Mouse (Mus musculus): Measurements from ENCODE around the gene Tmem201. TPM values are rescaled to one million over a fixed set of nuclear protein-coding genes. Genes with fewer than 3 reads are reported as not detected.

Gene Tmem201
- polyA plus RNA-seq, 1 experiment: 15.7 TPM

- Histone ChIP-seq H3K4me3 (ENCODE audit: control insufficient read depth, low read depth, low read length) (no peak overlapping the region), H3K27me3 (ENCODE audit: control insufficient read depth, insufficient read depth, low read length) (no peaks in the 10 kb centered on the region), H3K4me1 (ENCODE audit: control insufficient read depth, insufficient read depth, low read length) (peaks cover 15% of the 10 kb centered on the region), H3K36me3 (ENCODE audit: control insufficient read depth, insufficient read depth, low read length) (no peaks in the 10 kb centered on the region), H3K27ac (ENCODE audit: control insufficient read depth, insufficient read depth, low read depth, low read length) (no peak overlapping the region)
- no peak for TF ChIP-seq CTCF (IDR thresholded peaks at IDR 0.05; ENCODE audit: control insufficient read depth, insufficient read depth, insufficient replicate concordance, low read depth, low read length)
- no peak for TF ChIP-seq POLR2A (IDR thresholded peaks at IDR 0.05; ENCODE audit: control insufficient read depth, low read depth, low read length)
These were observed 32.5 kb downstream of the Tmem201 start for GRCm38 (mm10) chr4:149705298-149705697.

- H3K27me3 ChIP-seq (ENCODE audit: control insufficient read depth, insufficient read depth, low read length): no peaks in the 10 kb centered on the region
- no peaks in the 10 kb centered on the region for H3K36me3 ChIP-seq (ENCODE audit: control insufficient read depth, insufficient read depth, low read length)
- no peak for TF ChIP-seq POLR2A (IDR thresholded peaks at IDR 0.05; ENCODE audit: control insufficient read depth, low read depth, low read length)
- no peak for TF ChIP-seq CTCF (IDR thresholded peaks at IDR 0.05; ENCODE audit: control insufficient read depth, insufficient read depth, insufficient replicate concordance, low read depth, low read length)
- H3K27ac ChIP-seq (ENCODE audit: control insufficient read depth, insufficient read depth, low read depth, low read length): no peak within 1 kb of the TSS
- H3K4me1 ChIP-seq (ENCODE audit: control insufficient read depth, insufficient read depth, low read length): peaks cover 25% of the 10 kb centered on the region
- H3K4me3 ChIP-seq (ENCODE audit: control insufficient read depth, low read depth, low read length): peak within 1 kb of the TSS; percentile 43
These were observed 35.4 kb downstream of the Tmem201 start, which contains the start of gene Pik3cd for GRCm38 (mm10) chr4:149702210-149702979. TSS of gene Pik3cd (minus strand) at chr4:149702571.

- Histone ChIP-seq H3K27me3 (ENCODE audit: control insufficient read depth, insufficient read depth, low read length) (no peaks in the 10 kb centered on the region), H3K36me3 (ENCODE audit: control insufficient read depth, insufficient read depth, low read length) (no peaks in the 10 kb centered on the region), H3K27ac (ENCODE audit: control insufficient read depth, insufficient read depth, low read depth, low read length) (no peak overlapping the region), H3K4me3 (ENCODE audit: control insufficient read depth, low read depth, low read length) (no peak overlapping the region), H3K4me1 (ENCODE audit: control insufficient read depth, insufficient read depth, low read length) (peaks cover 25% of the 10 kb centered on the region)
- TF ChIP-seq CTCF (IDR thresholded peaks at IDR 0.05; ENCODE audit: control insufficient read depth, insufficient read depth, insufficient replicate concordance, low read depth, low read length): no peak
- no peak for TF ChIP-seq POLR2A (IDR thresholded peaks at IDR 0.05; ENCODE audit: control insufficient read depth, low read depth, low read length)
These were observed 36.2 kb downstream of the Tmem201 start for GRCm38 (mm10) chr4:149701426-149702209.

GRCm38 (mm10) chr4:149699953-149700352, 37.9 kb downstream of the Tmem201 start:
- H3K4me1 ChIP-seq (ENCODE audit: control insufficient read depth, insufficient read depth, low read length): peaks cover 27% of the 10 kb centered on the region
- H3K4me3 ChIP-seq (ENCODE audit: control insufficient read depth, low read depth, low read length): no peak overlapping the region
- no peak overlapping the region for H3K27ac ChIP-seq (ENCODE audit: control insufficient read depth, insufficient read depth, low read depth, low read length)
- TF ChIP-seq POLR2A (IDR thresholded peaks at IDR 0.05; ENCODE audit: control insufficient read depth, low read depth, low read length) (no peak), CTCF (IDR thresholded peaks at IDR 0.05; ENCODE audit: control insufficient read depth, insufficient read depth, insufficient replicate concordance, low read depth, low read length) (no peak)
- no peaks in the 10 kb centered on the region for H3K36me3 ChIP-seq (ENCODE audit: control insufficient read depth, insufficient read depth, low read length)
- no peaks in the 10 kb centered on the region for H3K27me3 ChIP-seq (ENCODE audit: control insufficient read depth, insufficient read depth, low read length)

GRCm38 (mm10) chr4:149698197-149698821, 39.5 kb downstream of the Tmem201 start:
- H3K27me3 ChIP-seq (ENCODE audit: control insufficient read depth, insufficient read depth, low read length): no peaks in the 10 kb centered on the region
- no peak overlapping the region; the same call in none of the 2 replicates for H3K27ac ChIP-seq (ENCODE audit: control insufficient read depth, insufficient read depth, low read depth, low read length)
- peak; percentile 35; the same call in 1 of the 2 replicates for TF ChIP-seq CTCF (IDR thresholded peaks at IDR 0.05; ENCODE audit: control insufficient read depth, insufficient read depth, insufficient replicate concordance, low read depth, low read length)
- no peak for TF ChIP-seq POLR2A (IDR thresholded peaks at IDR 0.05; ENCODE audit: control insufficient read depth, low read depth, low read length)

GRCm38 (mm10) chr4:149697506-149698196, 40.2 kb downstream of the Tmem201 start:
- Histone ChIP-seq H3K27me3 (ENCODE audit: control insufficient read depth, insufficient read depth, low read length) (no peaks in the 10 kb centered on the region), H3K4me1 (ENCODE audit: control insufficient read depth, insufficient read depth, low read length) (peaks cover 24% of the 10 kb centered on the region), H3K36me3 (ENCODE audit: control insufficient read depth, insufficient read depth, low read length) (no peaks in the 10 kb centered on the region), H3K4me3 (ENCODE audit: control insufficient read depth, low read depth, low read length) (peak overlapping the region; percentile 84), H3K27ac (ENCODE audit: control insufficient read depth, insufficient read depth, low read depth, low read length) (no peak overlapping the region; the same call in none of the 2 replicates)
- no peak for TF ChIP-seq CTCF (IDR thresholded peaks at IDR 0.05; ENCODE audit: control insufficient read depth, insufficient read depth, insufficient replicate concordance, low read depth, low read length)
- TF ChIP-seq POLR2A (IDR thresholded peaks at IDR 0.05; ENCODE audit: control insufficient read depth, low read depth, low read length): no peak

More at GRCm38 (mm10) chr4:149698197-149698821, 39.5 kb downstream of the Tmem201 start:
- Histone ChIP-seq H3K4me3 (ENCODE audit: control insufficient read depth, low read depth, low read length) (peak overlapping the region; percentile 84), H3K36me3 (ENCODE audit: control insufficient read depth, insufficient read depth, low read length) (no peaks in the 10 kb centered on the region), H3K4me1 (ENCODE audit: control insufficient read depth, insufficient read depth, low read length) (peaks cover 27% of the 10 kb centered on the region)
